Mouse (Mus musculus) sigmoid colon, adult 10 weeks (tissue): ENCODE results near the gene Zfp872. TPM values are rescaled to one million over a fixed set of nuclear protein-coding genes. Genes with fewer than 3 reads are reported as not detected.

Experiments used
- polyA plus RNA-seq: library from polyadenylated mRNA; stranded (reverse); fragments of 350-450 nt; fragmentation: Illumina TruSeq; extraction: RNeasy Lipid Tissue Mini Kit (QIAGEN cat#74804); gene quantifications from one replicate; pipeline ENCODE4 v1.2.3, GENCODE M21; 2014; ENCODE audit warnings: low read depth, low replicate concordance

The Zfp872 gene
- 0.13 TPM for polyA plus RNA-seq

DNA sequence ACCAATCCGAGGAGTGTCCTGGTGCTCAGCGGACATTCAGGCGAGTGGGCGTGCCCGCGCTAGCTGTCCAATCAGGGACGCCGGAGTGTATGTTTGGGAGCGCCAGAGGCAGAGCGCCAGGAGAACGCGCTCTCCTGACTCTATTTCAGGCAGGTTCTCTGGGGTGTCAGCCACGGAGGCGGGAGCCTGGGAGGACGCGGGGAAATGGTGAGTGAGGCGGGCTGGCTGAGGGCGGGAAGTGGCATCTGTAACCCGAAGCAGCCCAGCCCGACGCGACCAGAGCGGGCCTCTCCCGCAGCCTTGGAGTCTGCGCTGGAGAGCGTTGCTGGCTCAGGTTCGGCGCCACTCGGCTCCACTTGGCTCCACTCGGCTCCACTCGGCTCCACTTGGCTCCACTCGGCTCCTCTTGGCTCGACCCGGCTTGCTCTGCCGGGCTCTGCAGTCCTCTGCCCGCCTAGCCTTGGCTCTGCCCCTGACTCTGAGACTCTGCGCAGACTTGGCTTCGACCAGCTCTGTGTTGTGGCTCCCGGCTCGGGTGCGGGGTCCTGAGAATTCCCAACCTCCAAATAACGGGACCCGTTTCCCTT is at the start of gene Zfp872:
TSS of gene Zfp872 (plus strand) at position 66 of the 587 bp plus-strand sequence.

DNA sequence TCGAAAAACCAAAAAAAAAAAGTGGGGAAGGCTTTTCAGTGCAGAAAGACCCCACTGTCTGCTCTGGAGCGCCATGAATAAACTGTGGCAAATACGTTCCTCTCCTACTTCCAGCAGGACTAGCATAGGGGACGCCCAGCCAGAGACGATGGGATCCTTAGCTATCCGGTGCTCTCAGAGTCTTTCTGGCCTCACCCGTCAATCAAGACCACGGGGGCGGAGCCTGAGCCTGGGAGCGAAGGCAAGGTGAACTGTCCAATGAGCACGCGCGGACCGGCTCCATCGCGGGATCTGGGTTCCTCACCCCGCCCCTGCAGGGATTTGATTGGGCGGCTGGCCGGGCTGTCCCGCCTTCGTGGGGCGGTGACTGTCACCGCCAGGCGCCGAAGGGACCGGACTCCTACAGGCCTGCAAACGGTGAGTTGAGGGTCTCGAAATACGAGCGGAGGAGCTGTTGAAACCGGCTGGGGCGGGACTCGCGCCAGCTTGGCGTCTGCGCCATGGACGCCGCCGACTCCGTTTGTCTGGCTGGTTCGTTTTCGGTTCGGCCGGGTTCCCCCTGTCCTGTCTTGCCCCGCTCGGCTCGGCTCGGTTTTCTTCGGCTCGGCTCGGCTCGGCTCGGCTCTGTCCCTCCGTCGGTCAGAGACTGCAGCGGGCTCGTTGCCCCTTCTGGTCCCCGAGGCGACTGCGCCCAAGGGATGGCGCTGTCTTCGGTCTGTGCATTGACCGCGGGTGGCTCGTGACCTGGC is 31.2 kb upstream of the Zfp872 start, which contains the start of gene Pigyl:
TSS of gene Pigyl (plus strand) at position 350 of the 749 bp plus-strand sequence.

DNA sequence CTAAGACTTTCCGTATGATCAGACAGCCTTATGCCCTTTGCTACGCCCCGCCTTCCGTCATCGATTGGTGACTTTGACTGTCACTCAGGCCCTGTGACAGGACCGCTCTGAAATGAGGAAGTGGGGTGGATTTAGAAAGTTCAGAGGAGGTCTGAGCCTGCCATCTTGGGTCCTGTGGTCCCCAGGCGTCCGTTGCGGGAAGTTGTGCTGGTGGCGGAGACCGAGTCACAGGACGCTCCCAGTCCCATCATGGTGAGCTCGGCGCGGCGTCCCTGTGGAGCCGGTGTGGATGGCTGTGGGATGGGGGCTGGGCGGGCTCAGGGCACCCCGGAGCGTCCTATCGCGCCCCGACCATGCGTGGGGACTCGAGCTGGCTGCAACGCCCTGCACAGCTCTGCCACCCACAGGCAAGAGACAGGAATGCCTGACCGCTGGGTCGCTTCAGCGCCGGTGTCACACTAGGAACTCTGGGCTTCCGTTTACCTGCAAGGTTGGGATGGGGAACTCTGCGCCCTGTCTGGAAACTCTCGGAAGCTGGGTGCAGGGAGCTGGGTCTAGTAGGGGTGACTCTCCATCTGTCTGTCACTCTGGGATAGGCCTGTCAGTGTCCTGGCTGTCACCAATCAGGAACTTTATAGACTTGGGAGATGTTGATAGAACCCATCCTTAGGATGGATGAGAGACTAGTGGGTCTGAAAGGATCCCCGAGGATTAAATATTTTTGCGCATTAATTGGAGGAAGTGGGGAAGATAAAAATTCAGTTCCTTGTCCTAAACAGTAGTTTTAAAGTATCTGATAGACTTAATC is 37.9 kb downstream of the Zfp872 start, which contains the start of gene Zfp809:
TSS of gene Zfp809 (plus strand) at position 134 of the 808 bp plus-strand sequence.

Other genes with a start within 250 kb of the Zfp872 start
- gene Swsap1, start 232.3 kb upstream of the Zfp872 start, polyA plus RNA-seq: 4.6 TPM
- gene Epor, start 224.6 kb upstream of the Zfp872 start, polyA plus RNA-seq: not detected
- gene Rgl3, start 198.6 kb upstream of the Zfp872 start, polyA plus RNA-seq: 0.63 TPM
- not detected for gene Ccdc151, start 185.5 kb upstream of the Zfp872 start, polyA plus RNA-seq
- gene Prkcsh, start 185.3 kb upstream of the Zfp872 start, polyA plus RNA-seq: 7.0 TPM
- gene Elavl3, start 136.1 kb upstream of the Zfp872 start, polyA plus RNA-seq: 0.85 TPM
- gene Gm49318, start 116.8 kb upstream of the Zfp872 start, polyA plus RNA-seq: not detected
- 0.19 TPM for gene Zfp653, start 116.7 kb upstream of the Zfp872 start, polyA plus RNA-seq
- 2.6 TPM for gene Ecsit, start 102.7 kb upstream of the Zfp872 start, polyA plus RNA-seq
- gene Cnn1, start 88.9 kb upstream of the Zfp872 start, polyA plus RNA-seq: 819 TPM
- 5.2 TPM for gene Elof1, start 70.9 kb upstream of the Zfp872 start, polyA plus RNA-seq
- 16.7 TPM for gene Acp5, start 52.4 kb upstream of the Zfp872 start, polyA plus RNA-seq
- gene Pigyl, start 31.2 kb upstream of the Zfp872 start, polyA plus RNA-seq: 3.3 TPM
- 81.4 TPM for gene Zfp809, start 37.6 kb downstream of the Zfp872 start, polyA plus RNA-seq
- gene Zfp599, start 71.8 kb downstream of the Zfp872 start, polyA plus RNA-seq: 8.6 TPM
- gene Zfp810, start 119.6 kb downstream of the Zfp872 start, polyA plus RNA-seq: 24.0 TPM
- 17.8 TPM for gene Anln, start 201.1 kb downstream of the Zfp872 start, polyA plus RNA-seq
- 0.76 TPM for gene 9530077C05Rik, start 223.4 kb downstream of the Zfp872 start, polyA plus RNA-seq